Mouse (Mus musculus) adrenal gland, adult 8-10 months (tissue): ENCODE measurements at regions not wholly inside any gene's neighbourhood (a gene's known extent, or its start where the extent isn't known, plus 50 kb on each side); places are given as distances from the start of the nearest gene placed in this dataset.

Source experiments
- DNase-seq: peaks from one replicate; pipeline ENCODE4 v3.0.0; 2022

DNA sequence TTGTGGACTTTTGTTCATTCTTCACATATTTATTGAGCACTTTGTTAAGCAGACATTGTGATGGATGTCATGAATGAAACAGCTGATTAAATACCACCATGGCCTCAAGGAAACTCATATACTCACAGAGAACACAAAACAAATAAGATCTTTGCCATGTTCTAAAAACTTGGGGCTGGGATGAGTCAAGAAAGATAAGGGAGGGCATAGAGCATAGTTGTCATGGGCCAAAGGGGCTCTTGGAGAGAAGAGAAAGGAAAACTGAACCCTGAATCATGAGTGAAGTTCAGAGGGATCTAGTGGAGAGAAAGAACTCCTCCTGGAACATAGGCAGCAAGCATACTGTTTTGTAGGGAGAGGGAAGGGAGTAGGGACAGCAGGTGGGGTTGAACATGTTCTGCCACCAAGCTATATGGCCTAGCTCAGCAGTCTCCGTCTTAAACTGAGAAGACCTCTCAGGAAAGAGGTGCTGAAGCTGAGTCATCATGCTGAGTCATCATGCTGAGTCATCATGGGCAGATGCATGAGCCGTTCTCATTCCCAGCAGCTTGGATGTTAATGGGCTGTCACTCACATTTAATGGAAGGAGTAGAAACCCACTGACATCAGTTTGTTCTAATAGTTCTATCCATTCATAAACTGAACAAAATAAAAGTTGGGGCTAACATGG is 69.6 kb downstream of the Cetn3 start:
- DNase-seq, result no peak

DNA sequence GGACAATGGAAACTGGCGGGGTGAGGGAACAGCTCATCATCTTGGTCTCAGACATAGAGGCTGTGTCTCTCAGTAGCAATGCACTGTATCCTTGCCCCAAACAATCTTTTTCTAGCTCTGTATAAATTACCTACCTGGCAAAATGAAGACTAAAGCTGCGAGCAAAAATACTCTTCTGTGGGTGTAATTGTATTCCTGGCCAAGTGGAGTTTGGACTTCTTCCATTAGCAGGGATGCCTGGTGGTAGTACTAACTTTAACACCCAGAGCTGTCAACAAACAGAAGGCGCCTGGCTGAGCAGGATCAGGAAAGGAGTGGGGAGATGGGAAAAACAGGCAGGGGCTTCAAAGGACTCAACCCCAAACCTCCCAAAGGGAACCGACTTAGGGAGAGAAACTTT is 73.2 kb downstream of the Cetn3 start:
- no peak for DNase-seq

DNA sequence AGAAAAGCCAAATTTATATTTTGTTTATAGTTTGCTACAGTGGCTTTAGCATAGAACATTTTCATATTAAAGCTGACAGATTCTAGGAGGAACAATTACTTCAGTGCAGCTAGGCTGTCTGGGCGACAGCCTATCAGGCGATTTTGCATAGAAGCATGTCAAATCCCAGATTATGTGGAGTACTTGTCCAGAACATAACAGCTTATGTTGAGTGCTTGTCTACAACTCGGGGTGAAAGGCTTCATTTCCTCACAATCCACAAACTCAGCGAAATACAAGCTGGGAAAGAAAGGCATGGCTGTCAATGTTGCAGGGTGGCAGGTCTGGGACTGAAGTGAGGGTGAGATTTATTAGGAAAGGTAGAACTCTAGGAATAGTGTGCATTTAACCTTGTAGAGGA is 77.8 kb downstream of the Cetn3 start:
- no peak for DNase-seq

DNA sequence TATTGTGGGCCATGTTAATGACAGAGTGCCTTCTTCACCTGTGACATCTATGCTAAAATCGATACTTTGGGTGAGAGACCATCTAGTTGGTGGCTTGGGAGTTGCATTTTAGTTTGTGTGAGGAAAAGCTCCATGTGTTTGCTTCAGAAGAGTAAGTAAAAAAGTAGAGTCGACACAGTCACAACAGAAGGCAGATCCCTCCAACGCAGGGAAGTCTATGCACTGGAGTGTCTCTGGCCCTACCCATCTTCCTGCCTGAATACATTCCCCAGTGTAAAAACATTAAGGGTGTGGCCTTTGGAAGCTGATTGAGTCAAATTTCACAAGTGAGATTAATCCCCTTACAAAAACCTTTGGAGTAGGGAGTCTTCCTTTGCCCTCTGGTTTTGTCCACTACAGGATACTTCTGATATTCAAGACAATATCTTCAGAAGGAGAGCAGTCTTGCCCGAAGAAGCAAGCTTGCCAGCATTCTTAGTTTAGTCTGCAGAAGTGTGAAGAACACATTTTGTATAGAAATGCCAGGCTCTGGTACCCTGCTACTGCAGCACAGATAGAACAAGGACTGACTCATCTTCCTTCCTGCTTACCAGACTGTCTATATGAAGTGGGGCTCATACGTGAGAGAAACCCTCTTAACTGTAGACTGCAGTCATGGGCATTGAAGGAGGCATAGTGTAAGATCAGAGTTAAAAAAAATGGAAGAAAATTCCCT is 79.2 kb downstream of the Cetn3 start:
- DNase-seq, result no peak

DNA sequence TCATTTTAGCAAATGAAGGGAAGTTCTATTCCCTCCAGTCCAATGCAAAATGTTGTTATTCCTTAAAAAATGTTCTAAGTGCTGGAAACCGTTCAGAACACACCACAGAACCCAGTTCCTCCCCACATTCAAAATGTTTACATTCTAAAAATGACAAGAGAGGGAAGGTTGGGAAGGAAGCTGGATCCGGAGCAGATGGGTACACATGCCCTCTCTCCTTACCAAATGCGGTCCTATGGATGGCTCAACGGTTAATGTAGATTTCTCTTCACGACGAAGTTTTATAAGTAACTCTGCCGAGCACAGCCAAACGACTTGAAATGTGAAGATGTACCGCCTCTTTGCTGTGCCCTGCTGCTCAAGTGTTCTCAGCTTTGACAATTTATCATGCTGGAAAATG is 88.3 kb downstream of the Cetn3 start:
- DNase-seq, result no peak

GRCm38 (mm10) chr13:81885879-81886278 is 103.0 kb downstream of the Cetn3 start:
- DNase-seq, result no peak

DNA sequence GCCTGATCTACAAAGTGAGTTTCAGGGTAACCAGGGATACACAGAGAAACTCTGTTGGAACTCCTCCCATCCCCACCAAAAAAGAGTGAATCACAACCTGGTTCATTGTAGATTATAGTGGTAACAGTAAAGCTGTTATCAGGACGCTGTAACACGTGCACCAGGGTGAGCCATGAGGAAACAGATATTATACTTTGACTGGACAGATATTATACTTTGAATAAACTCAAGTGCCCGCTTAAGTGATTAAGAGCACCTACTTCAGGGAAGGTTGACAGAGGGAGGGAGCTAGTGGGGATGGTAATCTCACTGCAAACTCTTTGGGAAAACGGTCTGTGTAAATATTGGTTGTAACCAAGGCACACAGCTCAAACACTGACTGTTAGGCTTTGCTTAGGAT is 147.4 kb downstream of the Cetn3 start:
- DNase-seq, result no peak

DNA sequence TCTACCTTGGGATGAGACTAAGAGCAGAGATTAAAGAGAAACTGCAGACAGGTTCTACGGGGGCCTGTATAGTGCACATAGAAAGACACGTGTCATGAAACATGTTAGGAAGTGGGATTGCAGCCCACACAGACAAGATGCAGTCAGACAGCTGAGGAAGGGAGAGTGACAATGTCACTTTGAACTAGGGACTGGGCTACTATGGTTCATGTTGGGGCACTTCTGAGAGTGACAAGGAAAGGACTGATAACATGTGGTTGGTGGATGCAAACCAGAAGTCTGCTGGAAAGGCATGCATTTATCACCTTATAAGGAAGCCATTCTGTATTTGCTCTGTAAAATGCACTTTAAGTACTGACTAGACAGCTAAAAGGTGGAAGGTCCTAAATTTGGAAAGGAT is 148.3 kb downstream of the Cetn3 start:
- no peak for DNase-seq

GRCm38 (mm10) chr13:81937061-81937460 is 154.2 kb downstream of the Cetn3 start:
- DNase-seq, result no peak

DNA sequence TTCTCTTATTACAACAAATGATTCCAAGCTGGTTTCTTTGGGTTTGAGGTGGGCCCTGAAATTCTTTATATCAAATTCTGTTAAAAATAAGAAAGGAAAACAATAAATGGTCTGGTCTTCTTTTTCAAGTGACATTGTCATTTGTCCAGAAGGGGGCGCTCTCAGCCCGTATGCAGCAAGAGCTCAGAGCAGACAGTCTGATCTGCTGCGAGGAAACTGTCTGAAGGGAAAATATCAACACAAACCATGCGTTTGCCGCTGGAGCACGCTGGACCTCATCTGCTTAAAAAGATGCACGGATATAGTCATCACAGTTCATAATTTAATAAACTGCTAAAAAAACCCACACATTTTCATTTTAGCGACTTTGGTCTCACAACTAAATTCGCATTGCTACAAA is 161.2 kb downstream of the Cetn3 start:
- DNase-seq, result peak; percentile 27

DNA sequence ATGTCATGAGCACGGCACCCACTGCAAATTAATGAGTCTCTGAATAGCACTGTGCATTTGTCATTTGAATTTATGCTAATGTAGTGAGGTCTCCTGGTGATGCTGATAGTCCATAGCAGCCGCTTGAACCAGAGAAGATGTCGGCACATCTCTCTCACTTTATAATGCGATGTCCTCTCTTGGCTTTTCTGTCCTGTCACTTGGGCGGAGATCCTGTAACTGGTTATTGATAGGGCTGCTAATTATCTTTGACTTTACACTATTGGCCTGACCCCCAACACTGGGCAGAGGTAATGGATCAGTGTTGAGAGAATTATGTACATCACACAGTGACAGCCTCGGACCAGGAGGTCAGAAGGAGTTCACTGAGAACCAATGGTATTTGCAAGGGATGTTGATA is 161.6 kb downstream of the Cetn3 start:
- no peak for DNase-seq

- no peak for DNase-seq
These were observed 162.9 kb downstream of the Cetn3 start for GRCm38 (mm10) chr13:81945741-81946140.

- no peak for DNase-seq
These were observed 182.6 kb downstream of the Cetn3 start for GRCm38 (mm10) chr13:81965431-81965830.

DNA sequence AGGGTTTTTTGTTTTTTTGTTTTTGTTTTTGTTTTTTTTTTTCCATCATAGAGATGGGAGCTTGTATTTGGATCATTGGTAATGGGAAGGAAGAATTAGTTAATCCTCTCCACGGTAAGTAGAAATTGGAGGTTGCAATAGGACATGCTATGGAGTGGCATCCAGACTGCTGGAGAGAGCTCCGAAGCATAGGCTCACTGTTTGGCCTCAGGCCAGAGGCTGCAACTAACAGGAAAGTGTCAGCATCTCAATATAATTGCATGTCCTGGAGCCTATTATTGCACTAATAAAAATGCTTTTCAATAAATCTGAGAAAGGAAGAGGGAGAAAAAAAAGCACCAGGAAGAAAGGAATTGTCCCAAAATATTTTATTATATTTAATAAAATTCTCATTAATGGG is 193.0 kb downstream of the Cetn3 start:
- no peak for DNase-seq

GRCm38 (mm10) chr13:81978003-81978402 is 195.1 kb downstream of the Cetn3 start:
- DNase-seq, result no peak

DNA sequence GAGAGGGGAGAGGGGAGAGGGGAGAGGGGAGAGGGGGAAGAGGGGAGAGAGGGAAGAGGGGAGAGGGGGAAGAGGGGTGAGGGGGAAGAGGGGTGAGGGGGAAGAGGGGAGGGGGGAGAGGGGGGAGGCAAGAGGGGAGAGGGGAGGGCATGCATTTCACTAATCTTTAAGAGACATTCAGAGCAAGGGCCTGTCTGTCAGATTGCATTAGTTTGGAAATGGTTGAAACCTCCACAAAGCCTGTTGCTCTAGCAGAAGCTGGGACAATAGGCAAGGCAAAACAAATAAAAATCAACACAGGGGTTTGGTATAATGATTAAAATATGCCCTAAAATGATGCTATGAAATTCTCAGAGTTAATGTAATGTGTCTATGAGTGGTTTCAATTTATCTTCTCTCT is 196.4 kb downstream of the Cetn3 start:
- DNase-seq, result no peak

DNA sequence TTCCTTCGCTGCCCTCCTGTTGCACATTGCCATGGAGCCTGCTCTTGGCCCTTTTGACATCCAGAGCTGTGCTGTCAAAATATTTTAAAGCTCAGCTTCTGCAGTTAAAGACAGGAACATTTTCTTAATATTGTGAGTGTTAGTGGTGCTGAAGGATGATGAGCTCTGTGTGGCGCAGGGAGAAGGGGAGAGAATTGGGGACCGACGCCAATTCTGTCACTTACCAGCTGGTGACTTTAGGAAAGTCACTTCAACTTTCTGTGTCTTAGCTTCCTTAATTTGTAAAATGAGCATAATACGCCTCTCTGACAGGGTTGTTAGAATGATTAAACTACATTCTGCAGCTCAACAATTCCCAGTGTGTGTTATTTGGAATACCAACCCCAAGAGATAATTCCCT is 197.2 kb downstream of the Cetn3 start:
- DNase-seq, result no peak

DNA sequence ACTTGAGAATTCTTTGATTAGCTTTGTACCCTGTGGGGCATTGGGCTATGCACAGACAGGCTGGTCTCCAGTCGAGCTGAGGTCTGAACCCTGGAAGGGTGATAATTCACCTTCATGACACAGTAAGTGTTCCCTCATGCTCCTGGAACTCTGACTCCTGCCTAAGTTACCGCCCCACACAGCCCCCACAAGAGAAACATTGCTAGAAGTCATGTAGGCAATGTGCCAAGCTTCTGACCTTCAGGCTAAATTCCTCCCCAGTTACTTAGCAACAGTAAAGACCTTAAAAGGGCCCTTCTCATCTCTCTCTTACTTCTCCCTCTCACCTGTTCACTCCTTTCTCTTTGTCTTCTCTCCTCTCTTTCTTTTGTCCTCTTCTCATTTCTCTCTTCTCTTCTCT is 199.6 kb downstream of the Cetn3 start:
- peak; percentile 4 for DNase-seq

DNA sequence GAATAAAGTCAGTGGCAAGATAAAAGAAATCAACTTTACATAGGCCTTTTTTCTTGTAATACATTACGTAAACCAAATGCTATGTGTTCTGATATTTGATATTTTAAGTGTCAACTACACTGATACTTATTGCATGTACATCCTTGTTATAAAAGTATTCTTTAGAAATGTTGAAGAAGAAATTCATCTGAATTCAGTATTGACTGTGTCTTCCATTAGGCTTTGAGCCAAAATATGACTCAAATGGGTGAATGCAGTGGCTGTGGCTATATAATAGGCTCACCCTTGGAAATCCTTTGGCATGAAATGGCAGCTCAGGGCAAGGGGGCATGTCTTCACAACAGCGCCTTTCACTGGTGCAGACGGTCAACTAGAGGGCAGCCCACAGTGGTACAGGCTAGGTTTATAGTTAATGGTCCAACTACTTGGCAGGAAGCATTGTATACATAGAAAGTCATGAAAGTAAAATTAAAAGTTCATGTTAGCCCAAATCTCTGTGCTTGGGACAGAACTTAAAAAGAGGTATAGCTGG is 217.9 kb downstream of the Cetn3 start:
- DNase-seq, result no peak

DNA sequence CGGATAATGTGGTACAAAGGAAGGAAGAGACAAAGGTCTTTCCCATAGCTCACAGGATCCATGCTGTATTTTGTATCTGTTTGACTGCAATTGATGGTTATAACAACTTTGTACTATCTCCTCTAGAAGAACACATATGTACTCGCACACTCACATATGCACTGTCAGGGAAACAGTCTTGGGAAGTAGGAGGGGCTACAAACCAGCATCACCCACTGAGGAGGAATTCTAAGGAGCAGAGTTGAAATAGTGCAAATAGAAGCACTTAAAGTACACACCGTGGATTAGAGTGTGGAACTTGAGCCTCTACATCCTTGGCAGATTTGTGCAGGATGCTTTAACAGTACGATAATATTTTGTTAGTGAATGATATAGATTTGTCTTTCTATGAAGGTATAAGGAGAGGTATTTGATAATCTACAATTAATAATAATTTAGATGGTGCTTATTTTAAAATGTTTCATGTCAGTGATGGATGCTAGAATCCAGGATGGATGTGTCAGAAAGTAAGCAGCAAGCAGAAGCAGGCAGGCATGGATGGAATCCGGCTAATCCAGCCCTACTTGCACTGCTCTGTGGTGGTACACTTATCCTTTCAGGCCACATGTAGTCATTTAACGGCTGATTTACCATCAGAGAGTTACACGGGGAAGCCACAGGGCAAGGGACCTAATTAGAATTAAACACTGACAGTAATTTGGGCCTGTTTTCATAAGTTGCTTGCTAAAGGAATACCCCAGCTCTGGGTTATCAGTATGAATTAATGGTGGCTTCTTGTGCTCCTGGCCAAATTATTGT is 223.3 kb downstream of the Cetn3 start:
- no peak for DNase-seq

- DNase-seq, result no peak
These were observed 224.3 kb downstream of the Cetn3 start for GRCm38 (mm10) chr13:82007222-82007621.

DNA sequence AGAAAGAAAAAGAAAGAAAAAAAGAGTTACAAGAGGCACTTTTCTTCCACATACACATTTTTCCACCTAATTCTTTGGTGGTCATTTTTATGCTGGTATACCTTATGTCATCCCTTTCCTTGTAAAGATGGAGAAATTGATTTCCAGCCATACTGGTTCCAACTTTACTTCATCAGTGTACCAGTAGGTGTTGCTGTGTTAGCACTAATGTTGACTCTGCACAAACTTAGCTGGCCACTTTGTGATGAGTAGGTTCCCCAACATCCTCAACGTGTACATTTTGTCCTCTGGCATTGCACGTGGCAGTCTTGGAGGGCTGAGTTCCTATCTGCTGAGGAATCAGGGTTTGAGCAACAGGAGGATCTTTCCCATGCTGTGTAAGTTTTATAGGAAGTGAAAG is 256.7 kb downstream of the Cetn3 start:
- DNase-seq, result no peak

DNA sequence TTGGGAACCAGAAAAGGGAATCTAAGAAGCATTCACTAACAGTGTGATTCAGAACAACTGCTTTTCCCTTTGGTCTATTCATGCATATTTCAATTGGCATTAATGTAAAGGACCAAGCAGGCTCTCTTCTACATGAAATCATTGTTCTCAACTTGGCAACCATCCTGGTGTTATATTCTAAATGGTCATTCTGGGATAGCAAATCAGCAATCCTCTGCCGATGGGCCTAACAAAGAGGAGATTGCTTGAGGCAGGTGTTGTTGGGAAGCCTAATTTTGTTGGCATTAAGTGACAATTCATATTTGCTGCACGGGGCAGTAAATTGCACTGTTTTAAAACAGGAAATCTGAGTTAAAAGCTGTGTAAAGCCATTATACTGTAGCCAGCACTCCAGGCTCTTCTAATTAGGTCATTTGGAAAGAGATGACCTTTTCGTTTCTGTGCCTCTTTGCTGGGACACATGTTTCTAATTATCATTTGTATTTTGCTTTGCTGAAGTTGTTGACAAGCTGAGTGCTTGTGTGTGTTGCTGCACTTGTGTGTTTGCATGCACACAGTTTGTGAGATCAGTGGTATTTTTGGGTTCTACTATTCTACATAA is 275.4 kb downstream of the Cetn3 start:
- no peak for DNase-seq
